Mouse (Mus musculus) testis, adult 2 months (tissue): ENCODE results near the gene Gclm. TPM values are rescaled to one million over a fixed set of nuclear protein-coding genes. Genes with fewer than 3 reads are reported as not detected.

Experiments used
- H3K27ac ChIP-seq: fragments of 200-500 bp; 2 replicates; pipeline ENCODE4 v1.5.1; 2012; ENCODE audit warnings: low read depth, low read length; ENCODE audit not compliant: control insufficient read depth, insufficient read depth
- H3K27me3 ChIP-seq: fragments of 200-500 bp; 2 replicates; pipeline ENCODE4 v1.6.1; 2012; ENCODE audit warnings: mild to moderate bottlenecking, low read length, moderate library complexity; ENCODE audit not compliant: control insufficient read depth, insufficient read depth
- H3K36me3 ChIP-seq: fragments of 200-500 bp; 2 replicates; pipeline ENCODE4 v1.6.1; 2012; ENCODE audit warnings: mild to moderate bottlenecking, low read length; ENCODE audit not compliant: control insufficient read depth, insufficient read depth
- H3K4me1 ChIP-seq: fragments of 200-500 bp; 2 replicates; pipeline ENCODE4 v1.6.1; 2012; ENCODE audit warnings: low read length; ENCODE audit not compliant: control insufficient read depth, insufficient read depth
- H3K4me3 ChIP-seq: fragments of 200-500 bp; 2 replicates; pipeline ENCODE4 v1.5.1; 2012; ENCODE audit warnings: low read depth, mild to moderate bottlenecking, low read length, moderate library complexity, mixed read lengths; ENCODE audit not compliant: control insufficient read depth
- CTCF ChIP-seq: fragments of 200-500 bp; IDR thresholded peaks from 2 replicates; pipeline ENCODE4 v1.5.1; 2012; ENCODE audit warnings: low read depth, mild to moderate bottlenecking, inconsistent platforms, low read length, moderate library complexity; ENCODE audit not compliant: control insufficient read depth, insufficient read depth, insufficient replicate concordance
- POLR2A ChIP-seq: fragments of 200-500 bp; IDR thresholded peaks from 2 replicates; pipeline ENCODE4 v1.6.1; 2012; ENCODE audit warnings: low read depth, mild to moderate bottlenecking, inconsistent platforms, low read length, moderate library complexity; ENCODE audit not compliant: control insufficient read depth
- polyA plus RNA-seq: library from polyadenylated mRNA; depleted of rRNA; stranded (reverse); fragments of >200 nt; gene quantifications from 2 replicates; pipeline ENCODE4 v1.2.3, GENCODE M21; 2012

The Gclm gene
- polyA plus RNA-seq, 1 experiment = 31.7 TPM

DNA sequence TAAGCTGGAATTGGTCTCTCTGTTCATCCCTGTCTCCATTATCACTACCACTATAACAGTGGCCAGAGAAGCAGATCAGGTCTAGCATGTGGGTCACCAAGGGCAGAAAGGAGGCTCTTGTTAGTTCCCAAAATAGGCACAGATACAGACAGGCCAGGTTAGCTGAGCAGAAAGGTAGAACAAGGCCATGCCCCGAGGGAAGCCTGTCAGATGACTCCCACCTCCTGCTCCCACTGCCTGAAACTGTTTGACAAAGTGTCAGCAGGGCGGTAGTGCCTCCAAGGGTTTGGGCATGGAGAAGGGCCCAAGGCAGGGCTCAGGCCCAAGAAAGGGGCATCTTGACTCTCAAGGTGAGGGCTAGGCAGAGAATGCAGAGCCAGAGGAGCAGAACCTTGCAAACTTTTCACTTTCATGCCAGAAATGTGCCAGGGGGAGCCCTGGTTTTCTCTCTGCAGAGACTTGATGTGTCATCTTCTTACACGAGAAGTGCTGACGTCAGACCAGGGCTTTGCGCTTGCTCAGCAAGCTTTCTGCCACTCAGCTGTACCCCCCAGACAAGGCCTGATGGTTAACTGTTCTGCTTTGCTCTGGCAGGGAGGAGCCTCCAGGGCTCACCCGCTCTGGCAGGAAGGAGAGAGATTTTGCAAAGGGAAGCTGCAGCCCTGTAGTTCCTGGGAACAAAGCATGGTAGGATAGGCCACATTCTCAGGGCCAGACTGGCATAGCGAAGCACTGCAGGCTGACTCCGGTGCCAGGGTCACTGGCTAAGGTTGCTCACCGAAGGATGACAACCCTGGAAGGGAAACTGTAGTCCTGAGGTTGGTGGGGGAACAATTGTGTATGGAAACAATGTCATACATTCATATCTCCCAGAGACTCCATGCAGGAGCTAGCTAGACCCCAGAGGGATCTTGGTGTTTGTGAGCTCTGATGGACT lies 55.9 kb downstream of the Gclm start:
- Histone ChIP-seq H3K36me3 (no peaks in the 10 kb centered on the region), H3K27ac (no peak overlapping the region), H3K4me3 (no peak overlapping the region), H3K27me3 (no peaks in the 10 kb centered on the region), H3K4me1 (peaks cover under 1% of the 10 kb centered on the region)
- TF ChIP-seq CTCF = no peak
- TF ChIP-seq POLR2A = no peak

DNA sequence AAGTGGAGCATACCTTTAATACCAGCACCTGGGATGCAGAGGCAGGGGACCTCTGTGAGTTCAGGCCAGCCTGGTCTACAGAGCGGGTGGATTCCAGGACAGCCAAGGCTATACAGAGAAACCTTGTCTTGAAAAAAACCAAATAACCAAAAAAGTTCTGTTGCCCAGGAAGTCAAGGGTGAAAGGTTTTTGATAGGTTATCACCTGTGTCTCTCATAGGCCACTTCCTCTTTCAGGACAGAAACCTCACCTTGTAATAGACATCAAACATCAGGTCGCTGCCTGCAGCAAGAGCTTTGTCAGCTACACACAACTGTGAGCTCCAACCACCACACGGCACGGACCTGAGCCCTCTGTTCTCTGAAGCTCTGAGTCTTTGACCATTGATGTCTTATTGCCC lies 59.2 kb downstream of the Gclm start:
- Histone ChIP-seq H3K4me3 (no peak overlapping the region), H3K36me3 (no peaks in the 10 kb centered on the region), H3K27me3 (no peaks in the 10 kb centered on the region), H3K27ac (no peak overlapping the region), H3K4me1 (no peaks in the 10 kb centered on the region; the same call in 1 of the 2 replicates)
- TF ChIP-seq POLR2A (no peak), CTCF (no peak)

- no peaks in the 10 kb centered on the region for H3K36me3 ChIP-seq
- no peak overlapping the region for H3K4me3 ChIP-seq
- H3K27ac ChIP-seq = no peak overlapping the region
- no peaks in the 10 kb centered on the region for H3K4me1 ChIP-seq
- TF ChIP-seq CTCF = no peak
- no peak for TF ChIP-seq POLR2A
- no peaks in the 10 kb centered on the region for H3K27me3 ChIP-seq
These were observed 62.7 kb downstream of the Gclm start for GRCm38 (mm10) chr3:122307894-122308671.

GRCm38 (mm10) chr3:122308981-122309380 lies 63.6 kb downstream of the Gclm start:
- H3K27me3 ChIP-seq = no peaks in the 10 kb centered on the region
- H3K36me3 ChIP-seq = no peaks in the 10 kb centered on the region
- TF ChIP-seq CTCF (no peak), POLR2A (no peak)
- H3K27ac ChIP-seq = no peak overlapping the region
- no peak overlapping the region for H3K4me3 ChIP-seq
- no peaks in the 10 kb centered on the region for H3K4me1 ChIP-seq

DNA sequence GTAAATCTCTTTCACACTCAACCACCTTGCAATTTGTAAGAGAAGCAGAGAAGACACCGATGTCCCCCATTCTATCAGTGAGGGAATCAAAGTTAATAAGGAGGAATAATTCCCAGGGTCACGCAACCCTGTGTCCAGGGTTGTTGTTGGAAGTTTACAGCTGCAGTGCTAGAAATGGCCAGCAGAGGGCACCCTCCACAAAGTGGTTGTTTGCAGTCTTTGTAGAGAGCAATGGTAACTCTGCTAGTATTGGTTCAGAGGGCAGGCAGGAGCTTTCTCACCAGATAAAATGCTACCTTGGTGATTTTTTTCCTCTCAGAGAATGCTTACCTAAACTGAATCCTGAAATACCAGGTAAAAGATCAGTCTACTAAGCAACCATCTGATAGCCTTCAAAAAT lies 66.7 kb downstream of the Gclm start:
- TF ChIP-seq CTCF = peak; percentile 63; the same call in 1 of the 2 replicates
- no peak for TF ChIP-seq POLR2A
- Histone ChIP-seq H3K4me3 (no peak overlapping the region), H3K27me3 (no peaks in the 10 kb centered on the region)

DNA sequence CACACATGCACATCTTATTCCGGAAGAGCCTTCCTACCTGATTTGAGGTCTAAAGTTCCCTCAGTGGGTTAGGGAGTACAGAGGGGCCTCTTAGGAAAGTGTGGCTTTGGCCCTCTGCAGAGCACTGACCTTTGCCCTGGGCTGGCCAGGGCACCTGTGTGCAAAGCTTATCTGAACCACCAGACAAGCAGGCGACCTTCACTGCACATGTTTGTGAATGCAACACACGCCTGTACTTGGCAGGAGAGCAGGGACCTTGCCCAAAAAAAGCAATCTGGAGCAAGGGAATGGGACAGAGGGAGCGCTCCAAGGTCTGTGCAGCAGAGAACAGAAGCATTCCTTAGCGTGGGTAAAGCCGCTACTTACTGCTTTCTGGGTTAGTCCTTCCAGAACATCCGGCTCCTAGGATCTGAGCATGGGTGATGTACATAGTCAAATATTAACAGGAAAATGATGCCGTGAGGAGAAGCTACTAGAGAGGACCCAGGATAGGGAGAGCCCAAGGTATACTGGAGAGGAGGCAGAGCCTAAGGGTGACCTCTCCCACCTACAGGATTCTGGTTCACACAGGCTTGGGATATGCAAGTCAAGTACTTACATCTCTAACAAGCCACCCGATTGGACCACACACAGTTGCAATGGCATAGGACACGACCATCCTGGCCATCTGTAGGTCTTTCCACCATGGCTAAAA lies 67.7 kb downstream of the Gclm start:
- peaks cover 2% of the 10 kb centered on the region for H3K4me1 ChIP-seq
- no peak overlapping the region for H3K27ac ChIP-seq
- no peaks in the 10 kb centered on the region for H3K27me3 ChIP-seq
- no peak overlapping the region for H3K4me3 ChIP-seq
- H3K36me3 ChIP-seq = no peaks in the 10 kb centered on the region
- no peak for TF ChIP-seq CTCF

More for the DNA sequence above, 66.7 kb downstream of the Gclm start:
- H3K27ac ChIP-seq = no peak overlapping the region
- H3K36me3 ChIP-seq = no peaks in the 10 kb centered on the region
- H3K4me1 ChIP-seq = peaks cover 2% of the 10 kb centered on the region

DNA sequence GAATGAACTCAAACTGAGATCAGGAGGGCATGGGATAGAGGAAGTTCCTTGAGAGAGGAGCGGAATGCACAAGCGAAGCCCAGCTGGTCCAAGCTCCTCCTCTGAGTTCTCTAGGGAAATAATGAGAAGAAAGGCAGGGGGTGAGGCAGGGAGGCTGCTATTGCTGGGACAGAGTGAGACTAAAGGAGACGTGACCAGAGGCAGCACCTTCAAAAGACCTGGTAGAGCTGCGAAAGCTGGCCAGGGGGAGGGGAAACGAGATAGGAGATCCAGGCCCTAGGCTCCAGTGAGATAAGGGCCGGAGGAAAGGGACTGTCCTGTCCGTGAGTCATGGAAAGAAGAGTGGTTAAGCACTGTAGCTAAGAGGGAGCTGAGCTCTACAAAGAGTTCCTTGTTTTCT lies 68.6 kb downstream of the Gclm start:
- H3K27me3 ChIP-seq = no peaks in the 10 kb centered on the region
- no peaks in the 10 kb centered on the region for H3K36me3 ChIP-seq
- peaks cover 2% of the 10 kb centered on the region for H3K4me1 ChIP-seq
- no peak overlapping the region for H3K27ac ChIP-seq
- no peak overlapping the region for H3K4me3 ChIP-seq
- no peak for TF ChIP-seq CTCF
- TF ChIP-seq POLR2A = no peak
